Mouse (Mus musculus) midbrain, embryonic 12.5 days (tissue): ENCODE measurements around the gene Smpd3. TPM values are rescaled to one million over a fixed set of nuclear protein-coding genes. Genes with fewer than 3 reads are reported as not detected.
A peak's percentile ranks its signal among the peaks of the same experiment; 100 is the strongest.

ENCODE experiments used
- ATAC-seq: fragments of 200-750 bp; cut with Nextera tagmentation; 2 replicates; pipeline ENCODE4 v1.8.0; 2017; ENCODE audit warnings: low read depth, moderate TSS enrichment, moderate library complexity; ENCODE audit not compliant: low FRiP score
- H3K27ac ChIP-seq: fragments of 300-500 bp; sonication (generic); replicated peaks from 2 replicates; pipeline ENCODE4 v1.5.1; 2016; ENCODE audit warnings: mild to moderate bottlenecking
- H3K27me3 ChIP-seq: fragments of 300-500 bp; sonication (generic); 2 replicates; pipeline ENCODE4 v1.6.1; 2016; ENCODE audit warnings: mild to moderate bottlenecking
- H3K36me3 ChIP-seq: fragments of 300-500 bp; sonication (generic); 2 replicates; pipeline ENCODE4 v1.6.1; 2016
- H3K4me1 ChIP-seq: fragments of 300-500 bp; sonication (generic); 2 replicates; pipeline ENCODE4 v1.6.1; 2016
- H3K4me2 ChIP-seq: fragments of 300-500 bp; sonication (generic); replicated peaks from 2 replicates; pipeline ENCODE4 v1.6.1; 2016; ENCODE audit warnings: mild to moderate bottlenecking, moderate library complexity
- H3K4me3 ChIP-seq: fragments of 300-500 bp; sonication (generic); 2 replicates; pipeline ENCODE4 v1.5.1; 2016; ENCODE audit warnings: mild to moderate bottlenecking
- H3K9ac ChIP-seq: fragments of 300-500 bp; sonication (generic); replicated peaks from 2 replicates; pipeline ENCODE4 v1.6.1; 2016; ENCODE audit warnings: mild to moderate bottlenecking, moderate library complexity
- H3K9me3 ChIP-seq: fragments of 300-500 bp; sonication (generic); 2 replicates; pipeline ENCODE4 v1.6.1; 2016; ENCODE audit warnings: mild to moderate bottlenecking
- WGBS: fragments of 180-500 bp; shearing (Covaris S2); methylation state at CpG from one replicate; pipeline ENCODE4 v1.1.7; 2016; 5-methylcytosine and 5-hydroxymethylcytosine counted together
- polyA plus RNA-seq: library from polyadenylated mRNA; unstranded; fragments of >200 nt; fragmentation: Nextera tagmentation; extraction: Ambion mirVana; gene quantifications from 2 replicates; pipeline ENCODE4 v1.2.1, GENCODE M21; 2016

Smpd3 gene
- polyA plus RNA-seq, 1 experiment from 2014 or later, result 26.3 TPM

DNA sequence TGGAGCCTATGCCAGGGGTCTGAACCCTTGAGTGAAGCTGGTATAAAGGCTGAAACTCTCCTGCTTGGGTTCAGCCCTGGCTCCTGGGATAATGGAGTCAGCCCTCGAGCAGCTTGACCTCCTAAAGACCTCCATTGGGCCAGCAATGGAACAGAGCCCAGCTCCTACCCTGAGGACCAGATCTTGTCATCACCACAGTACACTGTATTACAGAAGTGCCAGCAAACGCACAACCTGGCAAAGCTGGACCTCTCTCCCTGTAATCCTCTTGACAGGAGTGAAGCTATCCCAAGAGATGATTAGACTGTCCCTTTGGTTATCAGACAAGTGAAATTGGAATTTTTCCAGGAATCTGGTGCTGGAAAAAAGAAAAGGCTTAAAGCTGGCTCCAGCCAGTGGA lies 13.3 kb upstream of the Smpd3 start:
- no peak overlapping the region for H3K9ac ChIP-seq
- no peaks in the 10 kb centered on the region for H3K36me3 ChIP-seq
- 80% methylated on average over 2 of the region's 2 CpGs for WGBS
- H3K4me1 ChIP-seq, result no peaks in the 10 kb centered on the region
- no peak for ATAC-seq
- no peak overlapping the region for H3K4me3 ChIP-seq
- H3K9me3 ChIP-seq, result no peaks in the 10 kb centered on the region
- H3K27me3 ChIP-seq, result no peaks in the 10 kb centered on the region
- H3K27ac ChIP-seq, result no peak overlapping the region
- no peak overlapping the region for H3K4me2 ChIP-seq

DNA sequence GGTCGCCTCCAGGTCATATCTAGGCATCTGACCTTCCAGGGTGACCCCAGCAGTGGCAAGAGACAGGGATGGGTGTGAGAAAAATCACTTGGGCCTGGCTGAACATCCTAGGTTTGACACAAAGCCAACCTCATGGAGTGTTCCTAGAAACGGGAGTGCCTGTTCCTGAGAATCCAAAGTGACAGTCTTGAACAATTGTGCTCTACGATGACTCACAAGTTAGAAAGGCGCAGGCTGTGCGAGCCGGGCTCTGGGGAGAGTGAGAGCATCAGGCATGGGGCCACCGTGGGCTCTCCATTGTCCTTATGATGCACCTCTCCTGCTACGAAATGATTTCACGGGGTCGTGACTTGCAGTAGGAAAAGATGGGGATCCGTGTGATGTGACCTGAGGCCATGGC lies 11.6 kb upstream of the Smpd3 start:
- H3K4me3 ChIP-seq, result no peak overlapping the region
- 65% methylated on average over 11 of the region's 11 CpGs for WGBS
- no peaks in the 10 kb centered on the region for H3K27me3 ChIP-seq
- H3K4me2 ChIP-seq, result no peak overlapping the region
- no peaks in the 10 kb centered on the region for H3K4me1 ChIP-seq
- H3K36me3 ChIP-seq, result no peaks in the 10 kb centered on the region
- H3K9me3 ChIP-seq, result no peaks in the 10 kb centered on the region
- no peak overlapping the region for H3K9ac ChIP-seq
- H3K27ac ChIP-seq, result no peak overlapping the region
- no peak for ATAC-seq

DNA sequence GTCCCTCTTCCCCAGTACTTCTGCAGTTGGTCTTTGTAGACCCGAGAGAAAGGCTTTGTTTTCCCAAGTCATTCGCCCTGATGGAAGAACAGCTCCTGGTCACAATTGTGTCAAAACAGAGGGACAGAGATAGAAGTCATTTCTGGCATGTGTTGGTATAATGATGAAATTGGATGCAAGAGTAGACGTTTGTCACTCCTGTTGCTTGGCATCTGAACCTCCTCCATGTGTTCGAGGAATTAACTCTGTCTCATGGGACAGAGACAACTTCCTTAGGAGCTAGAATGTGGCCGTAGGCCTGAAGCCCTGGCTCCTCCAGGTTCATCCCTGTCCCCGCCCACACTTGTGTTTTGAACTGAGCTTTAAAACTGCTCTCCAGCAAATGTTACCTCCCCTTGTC lies 8.3 kb upstream of the Smpd3 start:
- H3K27me3 ChIP-seq, result no peaks in the 10 kb centered on the region
- H3K27ac ChIP-seq, result no peak overlapping the region
- no peak overlapping the region for H3K4me3 ChIP-seq
- H3K9ac ChIP-seq, result no peak overlapping the region
- no peak overlapping the region for H3K4me2 ChIP-seq
- 78% methylated on average over 6 of the region's 6 CpGs for WGBS
- H3K36me3 ChIP-seq, result no peaks in the 10 kb centered on the region
- H3K9me3 ChIP-seq, result no peaks in the 10 kb centered on the region
- H3K4me1 ChIP-seq, result no peaks in the 10 kb centered on the region
- ATAC-seq, result no peak

DNA sequence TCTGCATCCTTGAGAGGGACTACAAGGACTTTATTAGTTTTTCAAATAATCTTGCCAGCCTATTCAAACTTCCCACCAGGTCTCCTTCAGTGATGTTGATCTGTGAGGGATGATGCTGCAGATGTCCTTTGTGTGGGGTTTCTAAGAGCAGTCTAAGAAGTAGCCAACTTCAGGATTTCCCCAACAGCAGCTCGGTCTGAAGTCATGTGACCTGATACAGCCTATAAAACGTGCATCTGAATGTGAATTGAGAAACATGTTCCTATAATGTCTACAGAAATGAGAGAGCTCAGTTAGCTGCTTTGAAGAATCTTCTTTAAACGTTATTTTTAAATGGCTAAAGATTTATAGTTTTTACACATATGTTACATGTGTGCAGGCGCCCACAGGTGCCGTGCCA lies 5.7 kb upstream of the Smpd3 start:
- Histone ChIP-seq H3K4me2 (no peak overlapping the region), H3K27me3 (no peaks in the 10 kb centered on the region), H3K27ac (no peak overlapping the region), H3K4me1 (peaks cover 14% of the 10 kb centered on the region), H3K36me3 (no peaks in the 10 kb centered on the region), H3K9ac (no peak overlapping the region), H3K9me3 (no peaks in the 10 kb centered on the region), H3K4me3 (no peak overlapping the region)
- ATAC-seq, result no peak
- 69% methylated on average over 5 of the region's 5 CpGs for WGBS

DNA sequence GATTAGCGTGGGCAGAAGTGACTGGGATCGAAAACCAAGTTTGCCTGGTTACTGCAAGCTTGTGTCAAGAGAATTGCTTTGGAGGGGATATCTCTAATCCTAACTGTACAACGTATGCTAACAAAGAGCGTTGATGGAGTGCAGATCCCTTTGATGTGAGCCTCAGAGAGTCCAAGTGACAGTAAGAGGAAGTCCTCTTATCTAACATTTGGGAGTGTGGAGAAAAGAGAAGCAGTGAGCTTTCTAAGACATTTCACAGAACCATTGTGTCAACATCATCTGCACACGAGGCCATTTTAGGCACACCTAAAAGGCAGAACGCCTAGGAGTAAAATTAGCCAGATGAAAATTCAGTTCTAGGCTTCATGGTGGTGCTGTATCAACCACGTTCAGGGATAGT lies 5.0 kb upstream of the Smpd3 start:
- no peaks in the 10 kb centered on the region for H3K36me3 ChIP-seq
- no peak overlapping the region for H3K4me2 ChIP-seq
- no peak overlapping the region for H3K27ac ChIP-seq
- no peaks in the 10 kb centered on the region for H3K27me3 ChIP-seq
- WGBS, result 84% methylated on average over 7 of the region's 7 CpGs
- H3K4me1 ChIP-seq, result peaks cover 14% of the 10 kb centered on the region
- H3K9ac ChIP-seq, result no peak overlapping the region
- H3K9me3 ChIP-seq, result no peaks in the 10 kb centered on the region
- ATAC-seq, result no peak
- H3K4me3 ChIP-seq, result no peak overlapping the region

DNA sequence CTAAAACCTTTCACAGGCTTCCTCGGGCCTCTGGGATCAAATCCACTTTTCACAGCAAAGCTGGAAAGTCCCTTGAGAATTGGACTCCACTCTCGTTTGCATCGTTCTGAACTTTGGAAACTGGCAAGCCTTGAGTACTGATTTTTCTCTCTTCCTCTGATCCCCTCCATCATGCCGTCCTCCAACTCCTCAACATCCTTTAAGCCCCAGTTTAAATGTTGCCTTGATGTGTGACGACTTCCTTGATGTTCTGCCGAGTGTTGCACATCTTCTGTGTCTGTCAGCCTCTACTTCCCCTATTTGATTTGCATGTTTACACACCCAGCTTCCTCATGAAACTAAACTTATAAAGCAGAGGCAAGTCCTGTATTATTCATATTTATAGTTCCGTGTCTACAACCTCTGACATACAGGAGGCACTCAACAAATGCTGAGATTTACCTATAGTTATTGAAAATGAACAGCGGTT lies 987 bp upstream of the Smpd3 start:
- H3K4me2 ChIP-seq, result peak overlapping the region; percentile 79
- ATAC-seq, result no peak
- H3K4me3 ChIP-seq, result peak overlapping the region; percentile 70
- no peak overlapping the region for H3K27ac ChIP-seq
- H3K4me1 ChIP-seq, result peaks cover 33% of the 10 kb centered on the region
- no peaks in the 10 kb centered on the region for H3K36me3 ChIP-seq
- peaks cover 25% of the 10 kb centered on the region for H3K27me3 ChIP-seq
- no peak overlapping the region for H3K9ac ChIP-seq
- H3K9me3 ChIP-seq, result no peaks in the 10 kb centered on the region
- WGBS, result 37% methylated on average over 8 of the region's 8 CpGs

DNA sequence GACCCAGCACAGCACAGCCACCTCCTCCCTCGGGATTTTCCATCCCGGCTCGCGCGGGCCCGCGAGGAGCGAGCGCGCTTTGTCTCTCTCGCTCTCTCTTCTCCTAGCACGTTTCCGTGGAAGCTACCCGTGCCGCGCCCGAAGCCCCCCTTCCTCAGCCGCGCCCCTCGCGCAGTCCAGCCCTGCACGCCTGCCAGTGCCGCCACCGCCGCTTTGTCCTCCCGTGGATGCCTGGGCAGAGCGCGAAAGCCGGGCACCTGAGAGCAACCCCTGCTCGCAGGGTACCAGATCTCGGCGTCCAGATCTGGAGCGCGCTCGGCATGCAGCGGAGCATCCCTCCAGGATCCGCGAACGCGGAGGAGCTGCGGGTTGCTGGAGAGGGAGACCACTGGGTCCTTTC lies 1.2 kb downstream of the Smpd3 start:
- Histone ChIP-seq H3K9ac (peak overlapping the region; percentile 81), H3K4me1 (peaks cover 33% of the 10 kb centered on the region), H3K27me3 (peaks cover 25% of the 10 kb centered on the region), H3K27ac (peak overlapping the region; percentile 78), H3K36me3 (no peaks in the 10 kb centered on the region), H3K4me2 (peak overlapping the region; percentile 79), H3K9me3 (no peaks in the 10 kb centered on the region), H3K4me3 (peak overlapping the region; percentile 70)
- peak; percentile 1; the same call in 1 of the 2 replicates for ATAC-seq
- under 1% methylated on average over 40 of the region's 41 CpGs for WGBS

DNA sequence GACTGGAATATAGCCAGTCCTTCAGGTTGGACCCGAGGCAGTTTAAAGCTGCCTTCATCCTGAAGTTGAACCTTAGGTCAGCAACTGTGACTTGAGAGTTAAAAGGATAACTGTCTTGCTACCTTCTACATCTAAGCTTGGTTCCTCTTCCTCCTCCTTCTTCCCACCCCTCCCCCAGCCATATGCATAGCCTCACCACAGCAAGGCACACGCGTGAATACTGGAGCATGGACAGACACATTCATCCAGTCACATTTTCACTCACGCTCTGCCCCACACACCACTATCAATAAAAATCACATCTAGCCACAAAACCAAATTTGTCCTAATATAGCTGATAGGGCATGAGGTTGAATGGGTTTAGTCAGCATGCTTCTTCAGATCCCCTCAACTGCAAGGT lies 1.8 kb downstream of the Smpd3 start:
- 68% methylated on average over 4 of the region's 4 CpGs for WGBS
- H3K9me3 ChIP-seq, result no peaks in the 10 kb centered on the region

DNA sequence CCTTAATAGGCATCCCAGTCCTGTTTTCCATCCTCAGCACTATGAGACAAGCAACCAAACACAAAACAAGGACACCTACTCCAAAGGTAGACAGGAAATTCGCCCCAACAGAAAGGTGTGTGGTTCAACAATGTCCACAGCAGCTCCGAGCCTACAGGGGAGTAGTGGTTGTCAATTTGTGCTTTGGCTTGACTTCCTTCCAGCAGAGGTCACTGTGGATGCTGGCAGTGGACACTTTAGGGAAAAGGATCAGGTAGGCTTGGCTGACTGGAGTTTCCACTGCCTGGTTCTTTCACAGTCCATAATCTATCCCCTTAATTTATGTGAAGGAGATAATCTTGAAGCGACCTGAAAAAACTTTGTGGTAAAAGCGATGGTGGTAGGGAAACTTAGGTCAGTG lies 2.6 kb downstream of the Smpd3 start:
- Histone ChIP-seq H3K9me3 (no peaks in the 10 kb centered on the region), H3K4me3 (no peak overlapping the region), H3K4me1 (peaks cover 33% of the 10 kb centered on the region), H3K4me2 (peak overlapping the region; percentile 79; the same call in 1 of the 2 replicates), H3K36me3 (no peaks in the 10 kb centered on the region), H3K27me3 (peaks cover 25% of the 10 kb centered on the region), H3K27ac (no peak overlapping the region), H3K9ac (no peak overlapping the region)
- 63% methylated on average over 4 of the region's 4 CpGs for WGBS
- ATAC-seq, result no peak

More for the DNA sequence above, 1.8 kb downstream of the Smpd3 start:
- Histone ChIP-seq H3K9ac (peak overlapping the region; percentile 81), H3K4me1 (peaks cover 33% of the 10 kb centered on the region), H3K4me3 (peak overlapping the region; percentile 70), H3K27ac (peak overlapping the region; percentile 78), H3K36me3 (no peaks in the 10 kb centered on the region), H3K4me2 (peak overlapping the region; percentile 79), H3K27me3 (peaks cover 25% of the 10 kb centered on the region)
- ATAC-seq, result no peak

DNA sequence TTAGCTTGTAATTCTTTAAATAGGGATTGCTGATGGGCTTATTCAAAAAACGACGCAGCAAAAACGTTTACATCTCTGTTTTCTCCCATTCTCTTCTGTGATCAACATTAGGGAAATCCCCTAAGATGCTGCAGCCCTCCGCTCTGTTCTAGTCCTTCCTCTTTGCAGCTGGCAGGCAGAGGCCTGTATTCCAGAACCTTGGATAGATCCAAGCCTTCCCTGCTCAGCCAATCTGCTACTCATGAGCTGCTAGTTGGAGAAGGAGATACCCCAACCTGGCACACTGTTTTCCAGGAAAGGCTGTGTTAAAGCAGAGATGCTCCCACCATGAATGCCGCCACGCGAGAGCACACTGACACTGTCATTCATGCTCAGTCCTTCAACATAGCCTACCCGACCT lies 4.4 kb downstream of the Smpd3 start:
- H3K9ac ChIP-seq, result no peak overlapping the region
- 49% methylated on average over 8 of the region's 8 CpGs for WGBS
- no peak overlapping the region for H3K27ac ChIP-seq
- no peak for ATAC-seq
- no peak overlapping the region for H3K4me3 ChIP-seq
- peaks cover 19% of the 10 kb centered on the region for H3K4me1 ChIP-seq
- no peaks in the 10 kb centered on the region for H3K36me3 ChIP-seq
- H3K27me3 ChIP-seq, result peaks cover 25% of the 10 kb centered on the region
- H3K9me3 ChIP-seq, result no peaks in the 10 kb centered on the region
- H3K4me2 ChIP-seq, result no peak overlapping the region

DNA sequence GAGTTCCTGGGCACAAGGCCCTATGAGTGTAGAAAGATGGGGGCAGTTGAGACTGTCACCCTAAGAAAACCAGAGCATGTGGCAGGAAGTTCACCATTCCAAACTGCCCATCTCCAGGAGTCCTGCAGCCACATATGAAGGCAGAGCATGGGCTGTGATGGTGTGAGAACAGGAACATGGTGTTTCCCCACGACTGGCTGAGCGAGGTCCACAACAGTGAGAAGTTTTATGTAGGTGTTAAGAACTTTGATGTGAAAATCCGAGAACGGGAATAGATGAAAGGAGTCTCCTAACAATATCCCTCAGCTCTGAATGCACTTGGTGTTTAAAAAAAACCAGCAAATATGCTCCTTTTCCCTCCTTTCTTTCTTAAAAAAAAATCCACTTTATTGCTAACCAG lies 5.3 kb downstream of the Smpd3 start:
- Histone ChIP-seq H3K4me3 (no peak overlapping the region), H3K9me3 (no peaks in the 10 kb centered on the region), H3K27ac (no peak overlapping the region), H3K9ac (no peak overlapping the region), H3K4me1 (peaks cover 19% of the 10 kb centered on the region), H3K36me3 (no peaks in the 10 kb centered on the region), H3K27me3 (peaks cover 25% of the 10 kb centered on the region), H3K4me2 (no peak overlapping the region)
- no peak for ATAC-seq
- 78% methylated on average over 4 of the region's 4 CpGs for WGBS

DNA sequence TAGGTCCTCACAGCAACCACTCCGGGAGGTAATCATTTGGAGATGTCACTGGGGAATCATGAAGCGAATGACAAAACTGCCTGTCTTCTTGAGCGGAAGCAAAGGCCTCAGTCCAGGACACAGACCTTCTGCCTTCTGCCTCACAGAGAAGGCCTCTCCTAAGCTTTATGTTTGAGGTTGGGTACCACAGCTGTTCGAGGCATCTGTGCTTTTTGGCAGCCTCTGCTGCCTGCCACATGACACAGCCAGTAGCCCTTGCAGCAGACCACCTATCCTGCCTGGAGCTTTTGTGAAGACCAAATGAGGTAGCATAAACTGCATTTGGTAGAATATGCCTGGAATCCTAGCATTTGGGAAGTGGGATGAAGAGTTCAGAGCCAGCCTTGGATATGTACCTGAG lies 11.2 kb downstream of the Smpd3 start:
- 78% methylated on average over 4 of the region's 4 CpGs for WGBS

DNA sequence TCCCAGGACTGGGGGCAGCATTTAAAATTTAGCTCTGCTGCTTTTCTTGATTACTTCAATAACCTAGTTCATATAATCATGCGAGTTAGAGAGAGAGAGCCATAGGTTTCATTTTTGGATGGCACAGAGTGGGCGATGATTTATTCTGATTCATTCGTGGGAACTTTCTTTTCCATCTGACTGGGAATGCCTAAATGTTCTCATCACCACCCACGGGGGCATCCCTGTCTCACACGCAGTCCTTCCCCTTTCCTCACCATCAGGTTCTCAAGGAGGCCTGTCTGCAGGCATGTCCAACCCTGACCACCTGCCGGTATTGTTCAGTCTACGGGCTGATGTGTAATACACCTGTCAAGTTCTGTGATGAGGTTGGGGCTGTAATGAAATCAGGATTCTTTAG lies 16.4 kb downstream of the Smpd3 start:
- Histone ChIP-seq H3K9ac (no peak overlapping the region), H3K4me1 (peaks cover 4% of the 10 kb centered on the region; the same call in 1 of the 2 replicates), H3K4me2 (no peak overlapping the region), H3K36me3 (no peaks in the 10 kb centered on the region), H3K4me3 (no peak overlapping the region), H3K27ac (no peak overlapping the region), H3K27me3 (no peaks in the 10 kb centered on the region), H3K9me3 (no peaks in the 10 kb centered on the region)
- no peak for ATAC-seq
- 90% methylated on average over 7 of the region's 7 CpGs for WGBS

More for the DNA sequence above, 11.2 kb downstream of the Smpd3 start:
- H3K4me1 ChIP-seq, result peaks cover 7% of the 10 kb centered on the region; the same call in 1 of the 2 replicates
- no peak overlapping the region for H3K4me2 ChIP-seq
- no peak for ATAC-seq
- H3K27me3 ChIP-seq, result no peaks in the 10 kb centered on the region
- H3K27ac ChIP-seq, result no peak overlapping the region
- H3K36me3 ChIP-seq, result no peaks in the 10 kb centered on the region
- no peak overlapping the region for H3K9ac ChIP-seq
- H3K9me3 ChIP-seq, result no peaks in the 10 kb centered on the region
- no peak overlapping the region for H3K4me3 ChIP-seq
